Mouse (Mus musculus) mature B cell (primary cell): ENCODE results near the gene Plxnc1.

Experiments used
- in situ Hi-C: fragments of 300-500 bp; cut with MboI; formaldehyde crosslinking; loops from 2 replicates; pipeline ENCODE4 v1.14.3; 2019

Plxnc1 gene

DNA sequence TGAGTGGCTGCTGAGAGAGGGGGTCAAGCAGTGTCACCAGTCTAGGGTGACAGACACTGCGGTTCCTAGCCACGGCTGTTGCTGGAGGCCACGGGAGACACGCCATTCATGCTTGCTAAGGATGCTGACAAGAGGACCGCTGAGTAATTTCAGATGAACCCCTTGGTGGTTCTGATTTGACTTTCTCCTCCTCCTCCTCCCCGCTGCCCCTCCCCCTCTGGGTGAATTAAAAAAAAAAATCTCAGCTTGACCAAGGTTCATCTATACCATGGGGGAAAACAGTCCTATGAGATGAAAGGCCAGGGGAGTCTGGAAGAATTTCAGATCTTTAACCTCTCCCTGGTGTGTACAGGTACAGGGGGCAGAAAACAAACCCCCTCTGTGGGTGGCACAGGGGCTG, 22.9 kb downstream of the Plxnc1 start:
- in situ Hi-C loops: no loop called here

GRCm38 (mm10) chr10:94920526-94920925, 24.1 kb downstream of the Plxnc1 start:
- in situ Hi-C loops: no loop called here

DNA sequence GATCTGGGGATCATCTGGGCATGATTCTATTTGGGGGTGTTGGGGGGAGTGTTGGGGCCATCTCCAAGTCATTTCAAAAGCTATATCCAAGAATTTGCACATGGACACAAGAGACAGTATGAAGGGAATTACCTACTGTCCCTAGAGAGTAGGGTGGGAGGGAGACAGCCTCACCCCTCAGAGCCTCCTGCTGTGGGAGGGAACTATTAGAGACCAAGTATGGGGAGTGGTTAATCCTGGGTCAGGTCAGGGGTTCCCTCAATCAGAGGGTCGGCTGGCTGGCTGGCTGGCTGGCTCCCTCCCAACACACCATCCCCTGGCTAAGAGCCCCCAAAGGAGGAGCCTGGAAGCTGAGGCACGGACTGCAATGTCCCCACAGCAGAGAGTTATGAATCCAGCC, 24.7 kb downstream of the Plxnc1 start:
- in situ Hi-C loops: no loop called here

DNA sequence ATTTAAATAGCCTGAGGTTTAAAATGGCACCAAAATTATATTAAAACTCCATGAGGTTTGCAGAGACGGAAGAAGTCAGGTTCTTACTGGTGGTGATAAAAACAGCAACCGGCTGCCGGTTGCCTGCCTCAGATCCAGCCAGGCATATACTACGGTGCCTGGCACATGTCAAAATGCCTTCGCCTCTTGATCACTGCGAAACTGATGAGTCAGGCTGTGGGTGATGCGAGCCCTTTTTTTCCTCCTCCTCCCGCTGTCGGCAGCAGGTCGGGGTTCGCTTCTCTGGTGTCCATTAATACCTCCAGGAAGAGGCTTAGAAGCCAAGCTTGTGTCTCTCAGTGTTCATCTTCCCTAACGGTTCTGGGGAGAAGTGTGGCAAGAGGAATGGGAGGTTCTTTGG, 25.1 kb downstream of the Plxnc1 start:
- in situ Hi-C loops: no loop called here

DNA sequence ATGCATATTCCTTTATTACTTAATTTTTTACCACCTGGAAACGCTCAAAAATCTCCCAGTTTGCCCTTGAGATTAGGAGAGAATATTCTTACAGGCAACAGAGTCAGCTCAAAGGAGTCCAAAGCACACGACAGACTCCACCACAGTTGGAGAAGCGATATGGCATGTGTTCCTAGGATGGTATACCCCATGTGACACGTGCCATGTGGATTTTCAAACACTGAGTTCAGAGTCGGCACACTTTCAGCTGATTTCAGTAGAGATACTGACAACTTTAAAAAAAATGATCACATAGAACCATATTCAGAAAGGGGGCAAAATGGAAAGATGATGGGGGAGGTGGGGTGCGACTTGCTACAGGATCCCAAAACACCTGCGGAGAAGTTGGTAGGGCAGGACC, 26.0 kb downstream of the Plxnc1 start:
- in situ Hi-C loops: no loop called here

DNA sequence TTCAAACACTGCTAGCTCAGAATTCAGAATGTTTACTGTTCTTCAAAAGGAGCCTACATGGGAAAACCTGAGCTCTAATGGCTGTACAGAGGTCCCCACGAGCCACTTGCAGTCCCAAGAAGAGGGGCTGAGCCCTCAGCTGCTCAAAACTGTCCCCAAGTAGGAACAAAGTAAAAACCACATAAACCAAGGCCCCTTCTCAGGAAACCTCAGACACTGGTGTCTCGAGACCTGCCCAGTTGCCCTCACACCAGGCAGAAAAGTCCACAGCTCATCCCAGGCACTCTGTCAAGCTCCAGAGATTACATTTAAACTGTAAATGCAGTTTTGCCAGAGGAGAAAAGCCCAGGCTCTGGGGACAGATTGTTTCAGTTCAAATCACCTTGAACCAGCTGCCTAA, 26.6 kb downstream of the Plxnc1 start:
- in situ Hi-C loops: no loop called here

DNA sequence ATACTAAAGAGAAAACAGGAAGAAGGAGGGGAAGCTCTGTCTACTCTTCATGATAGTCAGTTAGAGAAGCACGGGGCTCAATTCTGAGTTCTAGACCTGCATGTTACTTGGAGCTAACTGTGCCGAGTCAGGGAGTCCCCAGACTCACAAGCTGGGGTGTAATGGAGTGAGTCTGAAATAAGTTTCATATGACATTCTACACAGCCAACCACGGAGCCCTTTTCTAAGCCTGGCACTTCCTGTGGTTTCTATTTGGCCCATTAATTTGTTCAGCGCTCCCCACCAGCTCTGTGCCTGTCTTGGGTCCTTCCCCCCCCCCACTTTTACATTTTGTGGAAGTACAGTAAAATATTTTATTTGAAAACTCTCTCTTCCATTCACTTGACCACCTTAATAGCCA, 27.3 kb downstream of the Plxnc1 start:
- in situ Hi-C loops: no loop called here

GRCm38 (mm10) chr10:94916610-94917009, 28.0 kb downstream of the Plxnc1 start:
- in situ Hi-C loops: no loop called here

DNA sequence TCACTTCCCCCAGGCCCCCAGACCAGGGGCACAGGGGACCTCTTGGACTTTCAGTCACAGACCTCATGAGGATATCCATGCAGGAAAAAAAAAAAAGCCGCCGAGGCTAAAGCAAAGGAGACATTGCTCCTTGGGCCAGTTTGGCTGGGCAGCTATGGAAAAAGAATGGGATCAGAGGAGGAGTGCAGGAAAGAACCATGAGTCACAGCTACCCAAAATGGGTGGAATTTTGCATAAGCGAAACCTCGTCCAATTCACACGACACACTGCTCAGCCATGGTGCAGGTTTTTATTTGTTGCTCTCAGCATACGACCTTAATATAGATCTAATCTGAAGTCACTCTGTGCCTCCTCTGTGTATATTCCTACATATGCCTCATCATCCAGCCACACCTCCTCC, 28.9 kb downstream of the Plxnc1 start:
- in situ Hi-C loops: no loop called here

GRCm38 (mm10) chr10:94914081-94914480, 30.6 kb downstream of the Plxnc1 start:
- in situ Hi-C loops: no loop called here

DNA sequence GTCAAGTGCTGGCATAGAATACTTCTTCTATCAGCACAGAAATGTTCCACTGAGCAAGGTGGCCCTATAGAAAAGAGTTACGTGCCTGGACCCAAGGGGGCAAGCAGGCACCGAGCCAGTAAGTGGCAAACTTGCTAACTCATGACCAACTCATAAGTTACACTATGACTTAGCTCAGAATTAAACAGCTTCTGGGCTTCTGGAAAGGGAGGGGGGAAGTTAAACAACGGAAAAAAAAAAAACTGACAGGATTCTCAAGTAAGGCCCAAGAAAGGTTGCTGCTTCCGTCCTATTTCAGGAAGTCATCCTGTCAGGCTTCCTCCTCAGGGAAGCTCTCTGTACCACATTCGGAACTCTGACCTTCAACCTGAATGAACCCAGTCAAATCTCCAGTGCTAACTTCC, 31.3 kb downstream of the Plxnc1 start:
- in situ Hi-C loops: no loop called here

DNA sequence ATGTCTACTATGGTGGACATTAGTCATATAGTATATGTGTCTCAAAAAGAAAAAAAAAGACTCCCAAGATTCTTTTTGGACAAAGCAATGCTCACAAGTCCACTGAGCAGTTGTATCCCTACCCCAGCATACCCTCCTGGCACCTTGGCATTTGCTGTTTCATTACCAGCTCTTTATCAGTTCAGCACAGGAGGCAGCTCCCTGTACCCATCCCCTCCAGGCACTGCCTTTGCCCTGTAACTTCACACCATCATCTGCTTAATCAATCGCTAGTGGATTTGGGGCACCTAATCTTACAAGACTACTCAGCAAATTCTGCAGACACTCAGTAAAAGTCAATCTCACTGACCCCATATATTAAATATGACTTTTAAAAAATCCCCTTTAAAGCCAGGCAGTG, 32.1 kb downstream of the Plxnc1 start:
- in situ Hi-C loops: no loop called here

DNA sequence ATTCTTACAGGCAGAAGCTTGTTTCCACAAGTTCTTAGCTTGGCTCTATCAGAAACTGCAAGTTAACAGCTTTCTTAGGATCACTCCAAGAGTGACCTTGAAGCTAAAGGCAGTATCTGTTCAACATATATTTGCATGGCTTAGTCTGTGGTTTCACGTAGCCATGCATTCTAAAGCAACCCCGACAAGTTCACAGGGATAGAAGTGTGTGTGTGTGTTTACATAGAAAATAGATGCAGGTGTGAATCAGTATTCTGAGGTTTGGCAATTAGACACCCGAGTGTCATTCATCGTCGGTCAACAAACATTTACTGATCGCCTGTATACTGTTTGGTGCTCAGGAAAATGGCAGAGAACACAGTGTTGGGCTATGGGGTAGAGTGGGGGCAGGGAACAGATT, 33.5 kb downstream of the Plxnc1 start:
- in situ Hi-C loops: no loop called here

- in situ Hi-C loops: no loop called here
Observed at GRCm38 (mm10) chr10:94910570-94910969, 34.1 kb downstream of the Plxnc1 start.

DNA sequence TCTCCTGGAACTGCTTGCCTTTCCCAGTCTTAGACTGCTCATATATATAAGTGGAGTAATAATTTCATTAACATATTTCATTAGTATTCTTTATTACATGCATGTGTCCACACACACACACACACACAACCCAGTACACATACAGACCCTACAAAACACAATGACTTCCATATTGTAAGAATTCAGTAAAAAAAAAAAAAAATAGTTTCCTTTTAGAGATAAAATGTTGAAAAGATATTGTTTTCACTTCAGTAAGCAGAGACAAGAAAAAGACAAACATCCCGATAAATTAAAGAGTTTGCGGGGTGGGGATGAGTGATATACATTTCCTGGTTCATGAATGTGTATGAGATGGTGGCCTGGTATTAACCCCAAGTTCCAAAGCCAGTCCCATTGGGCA, 34.8 kb downstream of the Plxnc1 start:
- in situ Hi-C loops: no loop called here

DNA sequence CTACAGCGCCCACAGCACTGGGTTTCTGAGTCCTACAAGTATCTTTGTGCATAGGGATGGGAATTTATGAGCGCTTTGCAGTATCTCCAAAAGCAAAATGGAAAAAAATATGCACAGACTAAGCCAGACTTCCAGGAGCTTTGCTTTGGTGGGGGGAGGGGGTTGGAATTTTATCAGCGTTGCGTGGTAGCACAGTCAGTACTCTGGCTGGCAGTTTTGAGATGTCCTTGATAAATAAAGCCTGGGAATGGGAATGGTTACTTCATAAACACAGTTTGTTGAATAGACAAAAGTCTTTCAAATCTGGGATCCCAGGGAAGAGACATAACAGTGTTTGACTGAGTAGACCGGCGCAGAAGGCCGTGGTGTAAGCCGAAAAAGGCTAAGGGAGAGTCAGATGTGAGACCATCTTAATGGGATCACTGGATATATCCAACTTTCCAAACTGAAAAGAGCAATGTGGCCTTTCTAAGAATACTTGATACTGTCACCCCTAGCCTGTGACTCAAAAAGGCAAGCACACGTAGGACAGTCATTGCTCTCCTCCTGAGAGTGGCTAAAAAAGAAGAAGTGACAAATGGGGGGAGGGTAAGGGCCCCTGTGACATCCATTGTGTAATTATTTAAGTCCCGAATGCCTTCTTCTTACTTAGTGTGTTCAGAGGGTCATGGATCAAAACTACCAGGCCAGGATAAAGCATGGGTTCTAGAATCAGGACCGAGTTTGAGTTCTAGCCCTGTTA, 35.5 kb downstream of the Plxnc1 start:
- in situ Hi-C loops: no loop called here

DNA sequence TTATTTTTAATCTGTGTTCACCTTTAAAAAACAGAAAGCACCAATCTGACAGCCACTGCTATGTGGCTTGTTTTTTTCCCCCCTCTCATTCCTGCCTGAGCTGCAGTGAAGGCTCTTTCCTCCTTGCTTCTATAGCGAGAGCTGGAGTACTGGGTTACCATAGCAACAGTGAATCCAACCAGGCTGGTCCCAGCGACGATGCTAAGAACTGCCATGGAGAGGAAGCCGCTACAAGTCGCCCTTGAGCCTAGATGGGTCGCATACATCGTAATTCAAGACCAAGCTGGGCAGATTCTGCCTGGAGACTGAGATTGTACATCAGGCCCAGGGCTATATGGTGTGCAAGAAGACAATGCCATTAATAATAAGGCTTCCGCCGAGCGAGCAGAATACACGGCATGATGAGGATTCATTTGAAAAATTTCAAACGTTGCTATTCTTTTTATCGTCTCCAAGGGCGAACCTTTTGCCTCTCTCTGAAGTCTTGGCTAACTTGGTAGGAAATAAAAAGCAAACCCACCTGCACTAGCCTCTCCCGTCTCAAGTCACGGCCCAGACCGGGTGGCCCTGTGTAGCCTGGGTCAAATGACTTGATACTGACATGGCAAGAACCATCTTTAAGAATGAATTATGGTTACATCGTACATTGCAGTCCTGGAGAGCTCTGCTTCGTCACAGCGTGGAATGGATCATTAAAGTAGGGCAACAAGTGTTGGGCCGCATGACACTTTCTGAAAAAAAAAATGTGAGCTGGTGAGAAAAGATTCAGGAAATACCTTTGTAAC, 38.8 kb downstream of the Plxnc1 start:
- in situ Hi-C loops: no loop called here

- in situ Hi-C loops: no loop called here
Observed at GRCm38 (mm10) chr10:94905219-94905618, 39.4 kb downstream of the Plxnc1 start.

- in situ Hi-C loops: no loop called here
Observed at GRCm38 (mm10) chr10:94896950-94897349, 47.7 kb downstream of the Plxnc1 start.

DNA sequence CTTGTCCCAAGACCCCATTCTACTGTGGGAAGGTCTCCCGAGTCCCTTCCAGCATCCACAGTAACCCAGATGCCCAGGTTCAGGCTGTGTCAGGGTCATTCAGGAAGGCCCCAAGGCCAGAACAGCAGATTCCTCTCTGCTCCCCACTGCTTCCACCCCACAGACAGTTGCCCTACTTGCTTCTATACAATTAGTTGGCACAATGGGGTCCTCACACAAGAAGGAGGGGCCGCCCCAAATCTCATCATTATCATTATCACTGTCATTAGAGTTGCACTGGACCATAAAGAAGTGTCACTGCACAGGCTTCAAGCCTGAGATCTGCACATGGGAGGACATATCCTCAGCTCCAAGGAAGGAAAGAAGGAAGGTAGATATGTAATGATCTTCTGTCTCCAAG, 48.3 kb downstream of the Plxnc1 start:
- in situ Hi-C loops: no loop called here

- in situ Hi-C loops: no loop called here
Observed at GRCm38 (mm10) chr10:94895876-94896275, 48.8 kb downstream of the Plxnc1 start.

- in situ Hi-C loops: no loop called here
Observed at GRCm38 (mm10) chr10:94889735-94890134, 54.9 kb downstream of the Plxnc1 start.

- in situ Hi-C loops: no loop called here
Observed at GRCm38 (mm10) chr10:94883216-94883615, 61.4 kb downstream of the Plxnc1 start.

DNA sequence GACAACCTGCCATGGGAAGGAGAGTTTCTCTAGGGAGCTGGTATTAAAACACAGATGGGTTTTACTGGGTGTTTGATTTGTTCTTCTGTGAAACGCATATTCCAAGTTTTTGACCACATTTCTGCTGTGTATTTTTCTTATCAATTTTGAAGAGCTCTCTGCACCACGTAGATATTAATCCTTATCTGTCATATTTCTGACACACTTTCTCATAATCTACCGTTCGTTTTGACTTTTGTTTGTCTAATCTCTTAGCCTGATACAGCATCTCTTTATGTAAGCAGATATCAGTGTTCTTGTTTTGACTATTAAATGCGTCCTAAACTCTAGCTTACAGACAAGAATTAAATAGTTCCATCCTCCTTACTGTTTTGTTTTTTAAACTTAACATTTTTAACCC, 73.1 kb downstream of the Plxnc1 start:
- in situ Hi-C loops: no loop called here
